Mouse (Mus musculus) kidney, embryonic 15.5 days (tissue): ENCODE measurements around the gene Gm6871. TPM values are rescaled to one million over a fixed set of nuclear protein-coding genes. Genes with fewer than 3 reads are reported as not detected.
A peak's percentile ranks its signal among the peaks of the same experiment; 100 is the strongest.
"Not testable (repeated sequence)": the region's sequence is repeated elsewhere in the genome, so short reads cannot be mapped to it uniquely, and the experiment has no call there.

Source experiments
- ATAC-seq: fragments of 200-750 bp; cut with Nextera tagmentation; replicated peaks from 2 replicates; pipeline ENCODE4 v1.8.0; 2017; ENCODE audit warnings: moderate TSS enrichment; ENCODE audit not compliant: low FRiP score
- H3K27ac ChIP-seq: fragments of 300-500 bp; sonication (generic); 2 replicates; pipeline ENCODE4 v1.5.1; 2015; ENCODE audit warnings: mild to moderate bottlenecking, inconsistent platforms
- H3K27me3 ChIP-seq: fragments of 300-500 bp; sonication (generic); 2 replicates; pipeline ENCODE4 v1.6.1; 2015; ENCODE audit warnings: inconsistent platforms
- H3K36me3 ChIP-seq: fragments of 300-500 bp; sonication (generic); 2 replicates; pipeline ENCODE4 v1.6.1; 2015; ENCODE audit warnings: inconsistent platforms
- H3K4me1 ChIP-seq: fragments of 300-500 bp; sonication (generic); 2 replicates; pipeline ENCODE4 v1.6.1; 2015; ENCODE audit warnings: inconsistent platforms
- H3K4me2 ChIP-seq: fragments of 300-500 bp; sonication (generic); 2 replicates; pipeline ENCODE4 v1.6.1; 2015; ENCODE audit warnings: moderate library complexity, mild to moderate bottlenecking, inconsistent platforms
- H3K4me3 ChIP-seq: fragments of 300-500 bp; sonication (generic); replicated peaks from 2 replicates; pipeline ENCODE4 v1.5.1; 2015; ENCODE audit warnings: mild to moderate bottlenecking, inconsistent platforms
- H3K9ac ChIP-seq: fragments of 300-500 bp; sonication (generic); 2 replicates; pipeline ENCODE4 v1.6.1; 2015; ENCODE audit warnings: mild to moderate bottlenecking, inconsistent platforms
- H3K9me3 ChIP-seq: fragments of 300-500 bp; sonication (generic); replicated peaks from 2 replicates; pipeline ENCODE4 v1.6.1; 2016; ENCODE audit warnings: inconsistent platforms
- WGBS: fragments of 180-500 bp; shearing (Covaris S2); methylation state at CpG from one replicate; pipeline ENCODE4 v1.1.7; 2015; ENCODE audit warnings: mixed read lengths; 5-methylcytosine and 5-hydroxymethylcytosine counted together
- polyA plus RNA-seq: library from polyadenylated mRNA; unstranded; fragments of >200 nt; fragmentation: Nextera tagmentation; extraction: Ambion mirVana; gene quantifications from 2 replicates; pipeline ENCODE4 v1.2.1, GENCODE M21; 2015

The Gm6871 gene
- polyA plus RNA-seq = 0.10 and 0.12 TPM in 2 replicates

DNA sequence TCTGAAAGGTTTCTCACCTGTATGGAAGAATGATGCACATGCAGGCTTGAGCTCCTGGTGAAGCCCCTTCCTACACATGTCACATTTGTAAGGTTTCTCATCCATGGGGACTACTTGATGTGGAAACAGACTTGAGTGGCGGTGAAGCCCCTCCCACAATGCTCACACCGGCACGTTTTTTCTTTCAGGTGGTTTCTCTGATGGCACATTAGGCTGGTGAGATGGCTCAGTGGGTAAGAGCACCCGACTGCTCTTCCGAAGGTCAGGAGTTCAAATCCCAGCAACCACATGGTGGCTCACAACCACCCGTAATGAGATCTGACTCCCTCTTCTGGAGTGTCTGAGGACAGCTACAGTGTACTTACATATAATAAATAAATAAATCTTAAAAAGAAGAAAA, at the start of gene Gm6871:
Gene Gm6871, minus strand, starts transcription at position 101 of the 400 bp plus-strand sequence.
- 85% methylated on average over 6 of the region's 6 CpGs for WGBS
- H3K9me3 ChIP-seq, H3K27ac ChIP-seq, H3K4me3 ChIP-seq, H3K9ac ChIP-seq, H3K4me2 ChIP-seq, ATAC-seq, H3K27me3 ChIP-seq, H3K36me3 ChIP-seq, H3K4me1 ChIP-seq: not testable (repeated sequence)

DNA sequence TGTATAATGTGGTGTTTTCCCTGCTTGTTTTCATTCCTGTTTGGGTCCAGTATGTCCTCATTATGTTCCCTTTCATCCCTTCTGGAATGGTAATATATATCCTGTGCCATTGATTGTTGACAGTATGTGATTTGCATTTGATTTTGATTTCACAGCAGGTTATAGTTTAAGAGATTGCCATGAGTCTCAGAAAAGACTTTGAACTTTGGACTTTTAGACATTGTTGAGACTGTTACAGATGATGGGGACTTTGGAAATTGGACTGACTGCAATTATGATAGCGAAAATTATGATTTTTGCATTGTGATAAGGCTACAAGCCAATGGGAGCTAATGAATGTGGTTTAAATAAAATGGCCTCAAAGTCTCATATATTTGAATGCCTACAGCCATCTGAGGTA, 42.8 kb upstream of the Gm6871 start:
- H3K36me3 ChIP-seq = peaks cover 69% of the 10 kb centered on the region
- ATAC-seq, H3K9ac ChIP-seq, H3K4me1 ChIP-seq, H3K27ac ChIP-seq, H3K27me3 ChIP-seq, H3K4me2 ChIP-seq, H3K9me3 ChIP-seq, H3K4me3 ChIP-seq: not testable (repeated sequence)
- 93% methylated on average over 1 of the region's 1 CpGs for WGBS

DNA sequence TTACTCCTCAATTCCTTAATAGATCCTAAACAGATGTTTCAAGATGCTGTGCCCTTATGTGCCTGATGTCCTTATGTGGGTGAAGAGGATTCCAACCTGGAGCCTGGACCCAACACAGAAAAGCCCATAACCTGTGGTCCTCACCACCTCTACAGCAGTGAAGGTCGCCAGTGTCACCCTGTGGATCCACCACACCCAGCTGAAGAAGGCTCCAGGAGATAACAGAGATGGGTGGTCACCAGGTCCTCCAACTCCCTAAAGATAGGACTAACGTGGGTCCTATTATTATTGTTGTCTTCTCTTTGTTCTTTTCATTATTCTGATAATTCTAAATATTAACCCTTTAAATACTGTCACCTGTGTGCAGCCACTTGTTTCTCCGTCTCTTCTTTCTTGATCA, 38.2 kb upstream of the Gm6871 start:
- Histone ChIP-seq H3K4me3 (no peak overlapping the region), H3K27me3 (no peaks in the 10 kb centered on the region), H3K36me3 (peaks cover 47% of the 10 kb centered on the region), H3K4me1 (no peaks in the 10 kb centered on the region), H3K4me2 (no peak overlapping the region), H3K9ac (no peak overlapping the region), H3K27ac (no peak overlapping the region), H3K9me3 (no peaks in the 10 kb centered on the region)
- ATAC-seq = no peak
- 80% methylated on average over 3 of the region's 3 CpGs for WGBS

DNA sequence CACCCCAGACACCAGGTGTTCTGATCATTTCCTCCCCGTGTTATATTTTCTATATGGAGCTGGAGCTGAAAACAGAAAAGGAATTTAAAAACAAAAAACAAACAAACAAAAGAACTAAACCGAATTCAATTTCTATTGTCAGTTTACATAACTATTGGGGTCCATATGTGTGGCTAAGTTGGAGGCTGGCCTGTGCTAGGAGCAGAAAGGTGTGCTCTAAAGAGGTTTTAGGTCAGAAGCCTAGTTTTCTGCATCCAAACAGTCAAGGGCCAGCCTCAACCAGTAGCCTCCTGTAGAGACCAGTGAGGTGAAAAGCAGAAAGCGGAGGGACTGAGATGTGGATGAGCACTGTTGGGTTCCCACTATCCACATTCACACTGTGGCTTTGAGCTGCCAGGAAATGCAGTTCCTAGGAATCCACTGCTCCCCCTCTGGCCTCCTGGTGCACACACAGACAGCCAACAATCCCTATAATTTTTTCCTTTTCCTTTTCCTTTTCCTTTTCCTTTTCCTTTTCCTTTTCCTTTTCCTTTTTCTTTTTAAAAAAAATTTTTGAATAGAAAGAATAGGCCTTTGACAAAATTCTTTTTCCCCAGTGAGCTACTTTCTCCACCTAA, 26.6 kb upstream of the Gm6871 start:
- Histone ChIP-seq H3K4me3 (peak overlapping the region; percentile 70), H3K27ac (no peak overlapping the region), H3K4me1 (0 out of 2 replicates have a peak, but pooled peaks cover 3% of the 10 kb centered on the region), H3K9ac (peak overlapping the region; percentile 69), H3K9me3 (no peaks in the 10 kb centered on the region), H3K27me3 (no peaks in the 10 kb centered on the region), H3K36me3 (peaks cover 9% of the 10 kb centered on the region; the same call in 1 of the 2 replicates), H3K4me2 (peak overlapping the region; percentile 67)
- no peak for ATAC-seq
- 13% methylated on average over 3 of the region's 3 CpGs for WGBS

DNA sequence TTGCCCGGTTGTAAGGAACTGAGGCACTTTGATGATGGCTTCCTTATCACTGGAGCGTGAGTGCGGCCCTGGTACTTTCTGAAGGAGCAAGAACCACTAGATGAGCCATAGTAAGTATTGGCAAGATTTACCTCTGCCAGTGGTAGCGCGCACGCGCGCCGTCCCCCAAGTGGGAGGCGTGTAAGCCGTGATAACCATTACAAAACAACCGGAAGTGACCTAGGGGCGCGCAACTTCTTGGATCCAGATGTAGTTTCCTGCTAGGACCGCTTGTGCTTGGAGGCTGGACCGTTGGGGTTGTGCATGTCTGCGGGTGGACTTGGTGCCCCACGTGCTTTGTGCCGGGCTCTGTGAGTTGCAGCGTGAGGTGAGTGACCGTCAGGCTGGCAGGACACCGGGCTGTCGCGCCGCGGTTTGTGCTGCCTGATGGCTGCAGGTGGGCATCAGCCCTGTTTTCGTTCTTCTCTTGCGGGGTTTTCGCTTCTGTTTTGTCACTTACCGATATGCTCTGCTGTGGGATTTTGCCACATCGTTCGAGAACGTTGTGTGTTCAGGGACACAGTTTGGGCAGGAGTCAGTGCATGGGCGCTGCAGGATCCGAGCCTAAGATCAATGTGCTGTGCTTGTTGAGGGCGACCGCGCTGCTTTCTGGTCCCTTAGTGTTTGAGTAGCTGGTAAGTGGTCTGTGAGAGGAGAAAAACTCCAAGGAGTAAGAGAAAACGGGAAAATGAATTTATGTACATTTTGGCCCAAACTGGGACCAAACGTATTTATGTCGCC, 25.8 kb upstream of the Gm6871 start, which contains the start of gene 2610021A01Rik:
Gene 2610021A01Rik, plus strand, starts transcription at position 197 of the 780 bp plus-strand sequence.
- Histone ChIP-seq H3K4me1 (0 out of 2 replicates have a peak, but pooled peaks cover 3% of the 10 kb centered on the region), H3K4me3 (peak within 1 kb of the TSS; percentile 70), H3K36me3 (peaks cover 4% of the 10 kb centered on the region; the same call in 1 of the 2 replicates), H3K4me2 (peak within 1 kb of the TSS; percentile 67), H3K9ac (peak within 1 kb of the TSS; percentile 69), H3K9me3 (no peaks in the 10 kb centered on the region), H3K27ac (peak within 1 kb of the TSS; percentile 77), H3K27me3 (no peaks in the 10 kb centered on the region)
- WGBS = under 1% methylated on average over 41 of the region's 41 CpGs
- peak; percentile 99 for ATAC-seq

DNA sequence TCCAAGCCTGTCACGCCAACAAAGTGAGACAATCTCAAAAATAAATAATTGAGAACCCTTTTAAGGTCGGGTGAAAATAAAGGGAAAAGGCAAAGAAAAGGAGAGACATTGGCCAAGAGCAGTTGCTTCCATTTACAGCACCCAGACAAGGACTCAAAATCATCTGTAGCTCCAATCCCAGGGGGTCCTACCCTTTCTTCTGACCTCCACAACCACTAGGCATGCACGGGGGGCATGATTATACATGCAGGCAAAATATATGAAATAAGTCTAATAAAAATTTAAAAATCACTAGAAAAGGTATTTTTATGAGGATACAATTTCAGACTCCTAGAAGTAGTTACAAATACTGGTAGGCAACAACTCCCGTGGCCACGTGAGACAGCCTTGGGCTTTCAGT, 25.2 kb upstream of the Gm6871 start:
- ATAC-seq = 0 out of 2 replicates have a peak, but pooled peaks have one; percentile 9
- Histone ChIP-seq H3K27ac (peak overlapping the region; percentile 52; the same call in 1 of the 2 replicates), H3K9me3 (no peaks in the 10 kb centered on the region), H3K9ac (peak overlapping the region; percentile 41), H3K27me3 (no peaks in the 10 kb centered on the region), H3K4me3 (peak overlapping the region; percentile 70), H3K4me2 (peak overlapping the region; percentile 67), H3K36me3 (peaks cover 4% of the 10 kb centered on the region; the same call in 1 of the 2 replicates), H3K4me1 (0 out of 2 replicates have a peak, but pooled peaks cover 3% of the 10 kb centered on the region)
- 43% methylated on average over 5 of the region's 5 CpGs for WGBS

DNA sequence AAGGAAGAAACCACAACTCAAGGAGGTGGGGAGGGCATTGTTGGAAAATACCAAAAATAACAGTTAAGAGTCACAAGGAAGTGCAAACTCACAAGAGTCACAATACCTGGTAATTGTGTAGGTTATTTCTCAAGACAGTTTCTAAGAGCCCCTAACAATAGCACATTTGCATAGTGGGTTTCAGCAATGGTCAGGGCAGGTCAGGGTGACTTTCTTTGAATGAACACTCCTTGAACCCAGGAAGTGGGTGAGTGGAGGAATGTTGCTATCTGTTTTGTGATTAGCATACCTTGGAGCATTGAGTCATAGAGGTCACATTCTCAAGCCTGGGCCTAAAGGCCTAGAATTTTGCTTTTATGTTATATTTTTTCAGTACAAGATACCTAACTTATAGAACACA, 14.4 kb upstream of the Gm6871 start:
- not testable (repeated sequence) for H3K4me1 ChIP-seq, ATAC-seq, H3K27me3 ChIP-seq, H3K4me2 ChIP-seq, H3K27ac ChIP-seq, H3K4me3 ChIP-seq, H3K36me3 ChIP-seq, H3K9ac ChIP-seq, H3K9me3 ChIP-seq

DNA sequence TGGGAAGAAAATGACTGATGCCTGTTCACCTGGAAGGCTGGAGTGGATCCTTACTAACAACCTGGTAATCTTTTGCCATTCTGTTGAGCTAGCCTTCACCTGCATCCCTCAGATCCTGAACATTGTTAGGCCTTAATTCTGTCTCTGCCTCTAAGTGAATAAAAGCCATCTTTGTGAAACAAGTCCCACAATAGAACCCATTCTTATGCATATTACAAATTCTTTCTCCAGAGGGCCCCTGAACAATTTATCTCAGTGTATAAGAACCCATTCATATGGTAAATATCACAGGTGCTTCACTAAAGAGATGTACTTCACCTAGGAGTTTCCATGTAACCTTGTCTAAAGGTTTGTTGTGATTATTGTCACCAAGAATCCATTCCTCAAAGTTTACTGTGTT, 8.6 kb upstream of the Gm6871 start:
- ATAC-seq = no peak
- H3K27ac ChIP-seq = no peak overlapping the region
- no peaks in the 10 kb centered on the region for H3K36me3 ChIP-seq
- H3K9me3 ChIP-seq = 0 out of 2 replicates have a peak, but pooled peaks cover 3% of the 10 kb centered on the region
- no peaks in the 10 kb centered on the region for H3K4me1 ChIP-seq
- H3K27me3 ChIP-seq = no peaks in the 10 kb centered on the region
- H3K4me3 ChIP-seq = no peak overlapping the region
- H3K9ac ChIP-seq = no peak overlapping the region
- no peak overlapping the region for H3K4me2 ChIP-seq

DNA sequence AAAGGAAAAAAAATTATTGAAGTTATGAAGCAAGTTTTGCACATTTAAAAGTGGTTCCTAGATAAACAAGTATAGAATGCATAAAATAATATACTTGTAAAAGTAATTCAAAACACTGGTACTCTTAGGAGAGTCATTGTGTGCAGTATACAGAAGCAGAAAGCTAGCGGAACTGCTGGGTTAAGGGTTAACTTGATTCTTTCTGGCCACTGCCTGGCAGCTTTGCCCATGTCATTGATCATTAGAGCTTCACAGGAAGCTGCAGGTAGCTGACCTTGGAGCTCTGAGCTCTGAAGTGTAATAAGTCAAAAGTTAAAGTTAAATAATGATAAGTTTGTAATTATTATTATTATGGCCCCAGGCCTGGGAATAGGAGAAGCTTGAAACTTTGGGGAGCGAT, 4.5 kb upstream of the Gm6871 start:
- Histone ChIP-seq H3K4me2 (no peak overlapping the region), H3K27me3 (no peaks in the 10 kb centered on the region), H3K4me1 (no peaks in the 10 kb centered on the region), H3K9me3 (0 out of 2 replicates have a peak, but pooled peaks cover 2% of the 10 kb centered on the region), H3K36me3 (no peaks in the 10 kb centered on the region), H3K27ac (no peak overlapping the region), H3K9ac (no peak overlapping the region), H3K4me3 (no peak overlapping the region)
- 83% methylated on average over 2 of the region's 2 CpGs for WGBS
- ATAC-seq = no peak

DNA sequence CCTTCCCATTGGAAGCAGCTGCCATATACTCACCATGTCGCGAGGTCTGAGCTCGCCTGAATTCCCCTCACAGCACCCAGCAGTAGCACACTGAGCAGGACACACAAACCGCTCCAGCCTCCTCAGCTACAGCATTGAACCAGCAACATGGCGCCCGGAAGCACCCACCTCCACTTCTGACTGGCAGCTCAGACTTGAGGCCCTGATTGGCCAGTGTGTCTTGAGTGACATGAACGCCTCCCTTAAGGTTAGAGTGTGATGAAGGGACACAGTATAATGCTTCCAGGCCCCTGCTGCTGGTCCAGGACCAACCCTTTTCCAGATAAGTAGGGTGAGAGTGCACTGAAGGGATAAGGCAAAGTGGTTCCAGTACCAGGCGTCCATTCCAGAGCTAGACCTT, 12.8 kb downstream of the Gm6871 start:
- Histone ChIP-seq H3K4me2 (no peak overlapping the region), H3K27me3 (no peaks in the 10 kb centered on the region), H3K36me3 (no peaks in the 10 kb centered on the region), H3K9me3 (no peaks in the 10 kb centered on the region), H3K4me3 (no peak overlapping the region), H3K27ac (no peak overlapping the region), H3K4me1 (no peaks in the 10 kb centered on the region), H3K9ac (no peak overlapping the region)
- ATAC-seq = no peak
- WGBS = 75% methylated on average over 8 of the region's 8 CpGs

DNA sequence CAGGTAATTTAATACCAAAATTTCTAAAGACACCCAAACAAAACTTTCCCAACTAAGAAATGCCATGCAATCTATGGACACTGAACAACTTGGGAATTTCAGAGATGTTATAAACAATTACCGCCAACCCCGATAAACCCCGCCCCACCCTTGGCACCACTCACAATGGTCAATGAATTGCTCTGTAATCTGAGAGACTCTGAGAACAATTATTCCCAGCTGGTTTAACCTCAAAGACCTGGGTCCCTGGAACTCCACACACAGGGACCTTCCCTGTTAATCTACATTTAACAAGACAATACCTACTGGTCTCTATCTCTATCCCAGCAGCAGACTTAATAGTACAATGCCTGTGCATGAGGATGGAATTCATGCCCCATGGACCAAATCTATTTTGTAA, 60.8 kb downstream of the Gm6871 start:
- H3K4me1 ChIP-seq = no peaks in the 10 kb centered on the region
- H3K27ac ChIP-seq = no peak overlapping the region
- no peaks in the 10 kb centered on the region for H3K27me3 ChIP-seq
- no peak overlapping the region for H3K4me3 ChIP-seq
- no peak for ATAC-seq
- no peak overlapping the region for H3K9ac ChIP-seq
- 87% methylated on average over 3 of the region's 3 CpGs for WGBS
- no peak overlapping the region for H3K4me2 ChIP-seq
- H3K9me3 ChIP-seq = no peaks in the 10 kb centered on the region
- no peaks in the 10 kb centered on the region for H3K36me3 ChIP-seq

DNA sequence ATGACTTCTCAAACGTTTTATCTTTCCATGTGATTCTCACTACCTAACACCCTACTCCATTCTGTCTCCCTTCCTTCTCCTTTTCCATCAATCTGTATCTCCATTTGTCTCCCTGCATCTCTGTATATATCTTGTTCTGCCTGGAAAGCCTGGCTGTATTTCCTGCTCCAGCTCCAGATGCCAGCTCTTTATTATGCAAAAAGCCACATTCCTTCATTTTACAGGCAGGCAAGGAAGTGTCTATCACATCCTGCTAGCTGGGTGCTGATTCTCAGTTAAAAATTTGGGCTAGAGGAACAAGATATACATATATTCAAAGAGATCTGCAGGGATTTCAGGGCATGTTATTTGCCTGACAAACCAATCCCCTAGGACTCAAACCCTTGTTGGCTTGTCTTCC, 61.3 kb downstream of the Gm6871 start:
- Histone ChIP-seq H3K4me2 (no peak overlapping the region), H3K9me3 (no peaks in the 10 kb centered on the region), H3K4me3 (no peak overlapping the region), H3K36me3 (no peaks in the 10 kb centered on the region), H3K27ac (no peak overlapping the region), H3K27me3 (no peaks in the 10 kb centered on the region), H3K4me1 (no peaks in the 10 kb centered on the region), H3K9ac (no peak overlapping the region)
- no peak for ATAC-seq
- WGBS = 15% methylated on average over 1 of the region's 1 CpGs
